Mouse (Mus musculus) brain, embryonic 18.5 days (tissue): Measurements from ENCODE around the gene Atp13a3.
"Not testable (repeated sequence)": the region's sequence is repeated elsewhere in the genome, so short reads cannot be mapped to it uniquely, and the experiment has no call there.

Experiments
- DNase-seq: peaks from one replicate; pipeline ENCODE4 v3.0.0-alpha.2; 2012; ENCODE audit warnings: low read depth, low spot score

Gene Atp13a3

DNA sequence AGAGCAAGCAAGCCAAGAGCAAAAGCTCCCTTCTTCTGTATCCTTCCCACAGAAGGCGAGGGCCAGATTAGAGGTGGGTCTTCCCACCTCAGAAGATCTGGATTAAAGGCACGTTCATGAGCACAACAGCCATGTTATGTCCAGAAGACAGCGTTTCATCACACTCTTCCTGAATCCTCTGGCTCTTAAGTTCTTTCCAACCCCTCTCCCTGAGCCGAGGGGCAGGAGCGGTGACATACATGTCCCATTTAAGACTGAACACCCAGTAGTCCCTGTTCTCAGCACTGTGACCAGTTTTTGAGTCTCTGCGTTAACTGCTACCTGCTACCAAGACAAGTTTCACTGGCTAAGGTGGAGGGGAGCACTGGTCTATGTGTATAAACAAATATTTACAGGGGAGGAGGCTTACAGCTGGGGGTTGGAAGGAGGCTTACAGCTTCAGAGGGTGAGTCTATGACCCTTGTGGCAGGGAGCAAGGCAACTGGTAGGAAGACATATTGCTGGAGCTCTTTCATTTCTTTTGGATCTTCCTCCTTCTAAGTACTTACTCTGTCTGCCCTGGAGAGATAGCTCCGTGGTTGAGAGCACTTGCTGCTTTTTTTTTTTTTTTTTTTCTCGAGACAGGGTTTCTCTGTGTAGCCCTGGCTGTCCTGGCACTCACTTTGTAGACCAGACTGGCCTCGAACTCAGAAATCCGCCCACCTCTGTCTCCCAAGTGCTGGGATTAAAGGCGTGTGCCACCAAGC, at the start of gene Atp13a3:
Atp13a3 (minus strand) TSS at position 51 of the 746 bp plus-strand sequence.
- DNase-seq, result no peak

- no peak for DNase-seq
Measured at GRCm38 (mm10) chr16:30453213-30453975, 47.6 kb upstream of the Atp13a3 start.

DNA sequence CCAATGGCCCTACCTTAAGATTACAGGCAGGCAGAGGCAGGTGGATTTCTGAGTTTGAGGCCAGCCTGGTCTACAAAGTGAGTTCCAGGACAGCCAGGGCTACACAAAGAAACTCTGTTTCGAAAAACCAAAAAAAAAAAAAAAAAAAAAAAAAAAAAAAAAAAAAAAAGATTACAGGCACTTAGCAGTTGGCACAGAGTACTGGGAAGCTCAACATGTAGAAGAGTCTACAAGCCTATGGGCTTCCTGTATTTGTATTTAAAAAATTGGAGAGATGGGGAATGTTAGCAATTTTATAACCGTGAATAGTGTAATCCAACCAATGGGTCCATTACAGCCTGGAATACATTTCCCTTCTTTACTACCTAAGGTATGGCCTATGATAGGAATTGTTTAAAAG, 45.4 kb upstream of the Atp13a3 start:
- DNase-seq, result not testable (repeated sequence)

- no peak for DNase-seq
Measured at GRCm38 (mm10) chr16:30449017-30449416, 43.2 kb upstream of the Atp13a3 start.

- no peak for DNase-seq
Measured at GRCm38 (mm10) chr16:30448169-30448568, 42.4 kb upstream of the Atp13a3 start.

GRCm38 (mm10) chr16:30447642-30448041, 41.9 kb upstream of the Atp13a3 start:
- DNase-seq, result no peak

DNA sequence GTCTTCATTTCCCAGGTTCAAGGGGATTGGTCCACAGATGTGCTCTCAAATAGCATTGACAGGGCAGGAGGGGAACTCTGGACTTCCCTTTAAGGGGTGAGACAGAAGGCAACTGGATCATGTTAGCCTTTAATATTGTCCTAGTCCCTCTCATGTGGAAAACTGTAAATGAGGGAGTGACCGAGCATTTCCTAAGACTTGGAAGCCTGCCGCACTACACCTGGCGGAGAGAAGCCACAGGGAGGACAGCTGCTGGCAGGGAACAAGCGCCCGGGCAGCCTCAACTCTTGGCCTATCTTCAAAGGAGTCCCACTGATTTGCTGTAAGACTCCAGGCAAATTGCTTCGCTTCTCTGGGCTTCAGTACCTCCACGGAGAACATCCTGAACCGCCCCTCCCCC, 37.6 kb upstream of the Atp13a3 start:
- no peak for DNase-seq

DNA sequence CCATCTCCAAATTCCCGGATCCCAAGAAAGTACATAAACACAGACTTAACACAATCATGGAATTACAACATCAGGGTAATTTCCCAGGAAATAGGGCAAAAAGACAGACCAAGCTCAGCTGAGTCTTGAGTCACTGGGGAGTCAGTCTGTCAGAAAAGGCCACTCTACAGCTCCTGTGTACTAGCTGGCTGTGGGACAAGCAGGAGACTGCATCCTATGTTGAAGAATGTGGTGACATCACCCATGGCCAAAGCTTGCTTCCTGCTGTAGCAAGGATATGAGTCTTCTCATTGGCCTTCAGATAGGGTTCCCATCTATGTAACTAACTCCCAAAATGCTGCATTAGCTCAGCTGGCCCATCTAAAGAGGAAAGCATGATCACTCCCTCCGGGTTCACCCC, 36.7 kb upstream of the Atp13a3 start:
- no peak for DNase-seq

- no peak for DNase-seq
Measured at GRCm38 (mm10) chr16:30441409-30441808, 35.6 kb upstream of the Atp13a3 start.

- no peak for DNase-seq
Measured at GRCm38 (mm10) chr16:30439841-30440240, 34.1 kb upstream of the Atp13a3 start.

- no peak for DNase-seq
Measured at GRCm38 (mm10) chr16:30439411-30439810, 33.6 kb upstream of the Atp13a3 start.

- no peak for DNase-seq
Measured at GRCm38 (mm10) chr16:30436276-30436675, 30.5 kb upstream of the Atp13a3 start.

GRCm38 (mm10) chr16:30435393-30435792, 29.6 kb upstream of the Atp13a3 start:
- DNase-seq, result no peak

- no peak for DNase-seq
Measured at GRCm38 (mm10) chr16:30433148-30433547, 27.4 kb upstream of the Atp13a3 start.

- no peak for DNase-seq
Measured at GRCm38 (mm10) chr16:30432111-30432510, 26.3 kb upstream of the Atp13a3 start.

- DNase-seq, result no peak
Measured at GRCm38 (mm10) chr16:30430512-30431088, 24.8 kb upstream of the Atp13a3 start.

DNA sequence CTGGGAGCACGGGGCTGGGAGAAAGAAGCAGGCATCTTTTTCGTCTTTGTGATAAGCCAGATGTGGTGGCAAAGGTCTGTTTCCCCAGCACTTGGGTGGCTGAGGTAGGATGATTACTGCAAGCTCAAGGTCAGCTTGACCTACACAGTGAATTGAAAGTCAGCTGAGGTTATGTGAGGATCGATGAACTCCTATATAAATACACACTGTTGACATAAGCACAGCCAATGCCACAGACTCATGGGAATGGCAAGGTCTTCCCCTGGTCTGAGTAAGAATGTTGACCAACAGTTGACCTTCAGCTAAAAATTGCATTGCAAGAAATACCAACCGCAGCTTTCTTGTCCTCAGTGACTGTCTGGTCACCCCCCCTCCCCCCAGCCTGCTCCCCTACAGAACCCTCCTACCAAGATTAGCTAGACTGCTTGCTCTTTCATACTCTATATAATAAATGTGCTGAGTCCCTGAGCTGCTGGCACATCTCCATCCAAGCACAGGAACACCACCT, 23.0 kb upstream of the Atp13a3 start:
- DNase-seq, result no peak

- no peak for DNase-seq
Measured at GRCm38 (mm10) chr16:30427466-30427865, 21.7 kb upstream of the Atp13a3 start.

DNA sequence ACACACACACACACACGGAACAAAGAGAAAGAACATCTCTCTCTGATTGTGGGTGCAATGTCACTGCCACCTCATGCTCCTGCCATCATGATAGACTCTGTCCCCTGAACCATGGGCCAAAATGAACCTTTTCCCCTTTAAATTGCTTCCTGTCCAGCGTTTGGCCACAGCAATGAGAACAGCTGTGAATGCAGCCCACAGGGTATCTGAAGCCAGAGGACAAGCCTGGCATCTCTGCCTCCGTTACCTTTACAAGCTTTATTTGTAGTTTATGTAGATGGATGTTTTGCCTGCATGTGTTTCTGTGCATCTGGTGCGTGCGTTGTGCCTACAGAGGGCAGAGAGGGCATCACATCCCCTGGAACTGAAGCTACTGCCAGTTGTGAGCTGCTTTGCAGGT, 21.2 kb upstream of the Atp13a3 start:
- no peak for DNase-seq

- no peak for DNase-seq
Measured at GRCm38 (mm10) chr16:30425980-30426379, 20.2 kb upstream of the Atp13a3 start.

DNA sequence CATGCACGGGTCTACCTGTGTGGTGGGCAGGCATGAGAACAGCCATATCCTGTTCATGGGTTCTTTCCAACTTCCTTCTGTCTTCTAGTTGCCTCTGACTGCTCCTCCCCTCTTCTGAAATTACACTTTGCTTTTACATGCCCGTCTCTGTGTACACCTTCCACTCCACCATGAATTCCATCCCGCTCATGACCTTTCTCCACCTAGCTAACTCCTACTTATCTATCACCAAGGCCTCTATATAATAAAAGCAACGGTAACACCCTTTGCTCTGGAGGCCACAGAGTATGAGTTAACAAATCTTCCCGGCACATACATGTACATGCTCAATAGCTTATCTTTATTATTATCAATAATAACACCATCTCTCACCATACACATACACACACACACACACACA, 18.3 kb upstream of the Atp13a3 start:
- DNase-seq, result no peak

- no peak for DNase-seq
Measured at GRCm38 (mm10) chr16:30416707-30417106, 10.9 kb upstream of the Atp13a3 start.
